Mouse (Mus musculus): ENCODE measurements around the gene Tff2.

DNA sequence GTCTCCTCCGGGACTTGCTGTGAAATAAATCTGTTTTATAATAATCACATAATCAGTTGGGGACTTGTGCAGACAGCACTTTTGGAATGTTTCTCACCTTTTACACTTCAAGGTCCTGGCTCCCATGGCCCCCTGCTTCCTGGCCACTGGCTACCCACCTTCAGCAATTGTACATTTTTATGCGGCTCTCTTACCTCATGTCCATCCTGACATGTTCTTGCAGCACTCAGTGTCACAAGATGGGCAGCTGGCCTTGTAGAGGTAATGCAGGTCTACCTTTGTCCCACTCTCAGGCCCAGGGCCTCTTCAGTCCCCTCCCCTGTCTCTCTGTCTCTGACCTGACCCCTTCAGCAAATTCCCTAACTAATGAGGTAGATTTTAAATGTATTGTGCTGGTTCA lies 47.2 kb downstream of the Tff2 start:
- TF ChIP-seq POLR2A (IDR thresholded peaks at IDR 0.05; ENCODE audit: control insufficient read depth in 1 of 2, insufficient read depth in 1 of 2, low read depth in 1 of 2, low read length in 2 of 2, poor library complexity in 1 of 2), result no peak
- TF ChIP-seq USF1 (IDR thresholded peaks at IDR 0.05; ENCODE audit: low read depth, low read length), result no peak
- no peak for TF ChIP-seq KAT2A (conservative IDR thresholded peaks at IDR 0.05; ENCODE audit: low read depth, low read length)
- no peak for TF ChIP-seq RAD21 (IDR thresholded peaks at IDR 0.05; ENCODE audit: low read depth, low read length)
- no peak for TF ChIP-seq ELF1 (IDR thresholded peaks at IDR 0.05; ENCODE audit: low read depth, low read length)
- TF ChIP-seq CTCF (IDR thresholded peaks at IDR 0.05 in 2 of 3, conservative IDR thresholded peaks at IDR 0.05 in 1 of 3; ENCODE audit: control insufficient read depth in 1 of 3, insufficient read depth in 1 of 3, low read depth in 2 of 3, low read length in 3 of 3, poor library complexity in 1 of 3, severe bottlenecking in 1 of 3), result no peak
- TF ChIP-seq TBP (IDR thresholded peaks at IDR 0.05; ENCODE audit: low read depth, low read length), result no peak
- no peak for TF ChIP-seq JUND (IDR thresholded peaks at IDR 0.05; ENCODE audit: low read depth, low read length)
- no peak for TF ChIP-seq EP300 (IDR thresholded peaks at IDR 0.05; ENCODE audit: low read depth in 1 of 2, low read length in 2 of 2)
- TF ChIP-seq MYB (IDR thresholded peaks at IDR 0.05; ENCODE audit: low read depth, low read length), result no peak
- no peak for TF ChIP-seq TCF12 (IDR thresholded peaks at IDR 0.05; ENCODE audit: low read depth, low read length)
- TF ChIP-seq CHD1 (IDR thresholded peaks at IDR 0.05; ENCODE audit: low read depth, low read length), result no peak
- no peak for TF ChIP-seq POLR2AphosphoS2 (IDR thresholded peaks at IDR 0.05; ENCODE audit: low read length)
